Mouse (Mus musculus) C2C12 (cell line): ENCODE data around the gene Rpp30. TPM values are rescaled to one million over a fixed set of nuclear protein-coding genes. Genes with fewer than 3 reads are reported as not detected.

ENCODE experiments used
- H3K27me3 ChIP-seq: one replicate; pipeline ENCODE4 v1.6.1; 2011; ENCODE audit not compliant: control insufficient read depth, insufficient read depth, insufficient read length
- H3K36me3 ChIP-seq: one replicate; pipeline ENCODE4 v1.6.1; 2011; ENCODE audit not compliant: control insufficient read depth, insufficient read depth
- H3K4me3 ChIP-seq: one replicate; pipeline ENCODE4 v1.5.1; 2011; ENCODE audit warnings: mild to moderate bottlenecking, control low read depth; ENCODE audit not compliant: poor library complexity, insufficient read depth, severe bottlenecking
- H3K79me2 ChIP-seq: one replicate; pipeline ENCODE4 v1.6.1; 2011; ENCODE audit not compliant: control insufficient read depth, insufficient read depth
- H3K79me3 ChIP-seq: one replicate; pipeline ENCODE4 v1.6.1; 2011; ENCODE audit warnings: low read depth, control low read depth
- H3ac ChIP-seq: one replicate; pipeline ENCODE3; 2011; ENCODE audit warnings: low read depth; ENCODE audit not compliant: control insufficient read depth, insufficient read length
- CEBPB ChIP-seq: IDR thresholded peaks from one replicate; pipeline ENCODE4 v1.6.1; 2011; ENCODE audit warnings: low read depth, mild to moderate bottlenecking, control low read depth, moderate library complexity
- CTCF ChIP-seq: IDR thresholded peaks from one replicate; pipeline ENCODE4 v1.5.1; 2011; ENCODE audit not compliant: control insufficient read depth, insufficient read depth, insufficient read length
- FOSL1 ChIP-seq: IDR thresholded peaks from one replicate; pipeline ENCODE4 v1.8.0; 2011; ENCODE audit warnings: mild to moderate bottlenecking, low read length; ENCODE audit not compliant: poor library complexity, insufficient read depth, severe bottlenecking
- MAX ChIP-seq: IDR thresholded peaks from one replicate; pipeline ENCODE4 v1.6.1; 2011; ENCODE audit warnings: mild to moderate bottlenecking, control low read depth
- MYOD1 ChIP-seq: IDR thresholded peaks from one replicate; pipeline ENCODE4 v1.6.1; 2011; ENCODE audit warnings: low read depth; ENCODE audit not compliant: control insufficient read depth, insufficient read length
- MYOG ChIP-seq: IDR thresholded peaks from one replicate; pipeline ENCODE4 v1.6.1; 2011; ENCODE audit not compliant: control insufficient read depth, insufficient read length; ENCODE audit errors: extremely low read depth
- USF1 ChIP-seq: IDR thresholded peaks from one replicate; pipeline ENCODE4 v1.6.1; 2011; ENCODE audit warnings: low read depth, mild to moderate bottlenecking, control low read depth, moderate library complexity
- polyA plus RNA-seq: library from polyadenylated mRNA; unstranded; fragments of >200 nt; fragmentation: generic; extraction: Trizol; gene quantifications from one replicate; pipeline ENCODE4 v1.2.1, GENCODE M21; 2012; ENCODE audit warnings: missing spikeins

The Rpp30 gene
- polyA plus RNA-seq, 1 experiment, result 30.3 TPM

- Histone ChIP-seq H3K4me3 (no peak overlapping the region), H3K27me3 (no peaks in the 10 kb centered on the region), H3K79me2 (peaks cover 6% of the 10 kb centered on the region), H3ac (no peak overlapping the region), H3K79me3 (peaks cover 1% of the 10 kb centered on the region), H3K36me3 (peaks cover 48% of the 10 kb centered on the region)
- no peak for TF ChIP-seq CTCF
Observed at GRCm38 (mm10) chr19:36109318-36109944, 25.9 kb downstream of the Rpp30 start.

GRCm38 (mm10) chr19:36110465-36110864 lies 26.9 kb downstream of the Rpp30 start:
- Histone ChIP-seq H3ac (no peak overlapping the region), H3K79me3 (peaks cover 12% of the 10 kb centered on the region), H3K4me3 (no peak overlapping the region), H3K36me3 (peaks cover 50% of the 10 kb centered on the region), H3K27me3 (no peaks in the 10 kb centered on the region), H3K79me2 (peaks cover 16% of the 10 kb centered on the region)
- TF ChIP-seq MYOD1, result no peak
- TF ChIP-seq MAX, result no peak
- TF ChIP-seq CEBPB, result no peak
- TF ChIP-seq FOSL1, result no peak
- no peak for TF ChIP-seq CTCF
- TF ChIP-seq MYOG, result no peak
- TF ChIP-seq USF1, result no peak

GRCm38 (mm10) chr19:36111054-36111895 lies 27.8 kb downstream of the Rpp30 start:
- Histone ChIP-seq H3ac (no peak overlapping the region), H3K4me3 (no peak overlapping the region), H3K36me3 (peaks cover 52% of the 10 kb centered on the region), H3K79me3 (peaks cover 20% of the 10 kb centered on the region), H3K27me3 (no peaks in the 10 kb centered on the region), H3K79me2 (peaks cover 24% of the 10 kb centered on the region)
- TF ChIP-seq USF1 (no peak), FOSL1 (no peak), CTCF (no peak), MYOD1 (no peak), MAX (no peak), CEBPB (no peak), MYOG (no peak)

- peaks cover 32% of the 10 kb centered on the region for H3K79me2 ChIP-seq
- TF ChIP-seq MYOD1 (no peak), MAX (no peak), FOSL1 (no peak), MYOG (no peak), CEBPB (no peak), CTCF (no peak), USF1 (no peak)
Observed at GRCm38 (mm10) chr19:36112007-36112406, 28.5 kb downstream of the Rpp30 start.

GRCm38 (mm10) chr19:36116185-36116584 lies 32.7 kb downstream of the Rpp30 start:
- H3ac ChIP-seq, result peak overlapping the region; percentile 22
- TF ChIP-seq CTCF (no peak), MYOD1 (no peak), MYOG (no peak), CEBPB (no peak), FOSL1 (no peak), MAX (no peak), USF1 (no peak)
- H3K79me3 ChIP-seq, result peaks cover 54% of the 10 kb centered on the region
- peak overlapping the region; percentile 65 for H3K4me3 ChIP-seq
- H3K79me2 ChIP-seq, result peaks cover 59% of the 10 kb centered on the region
- peaks cover 77% of the 10 kb centered on the region for H3K36me3 ChIP-seq
- no peaks in the 10 kb centered on the region for H3K27me3 ChIP-seq

More at GRCm38 (mm10) chr19:36112007-36112406, 28.5 kb downstream of the Rpp30 start:
- peaks cover 27% of the 10 kb centered on the region for H3K79me3 ChIP-seq
- H3ac ChIP-seq, result no peak overlapping the region
- H3K4me3 ChIP-seq, result no peak overlapping the region
- peaks cover 59% of the 10 kb centered on the region for H3K36me3 ChIP-seq
- no peaks in the 10 kb centered on the region for H3K27me3 ChIP-seq

GRCm38 (mm10) chr19:36119219-36119618 lies 35.7 kb downstream of the Rpp30 start:
- peak overlapping the region; percentile 55 for H3ac ChIP-seq
- peaks cover 49% of the 10 kb centered on the region for H3K36me3 ChIP-seq
- TF ChIP-seq CTCF (no peak), USF1 (no peak), MYOD1 (no peak), FOSL1 (no peak), MAX (no peak), CEBPB (no peak), MYOG (no peak)
- H3K27me3 ChIP-seq, result no peaks in the 10 kb centered on the region
- H3K79me3 ChIP-seq, result peaks cover 54% of the 10 kb centered on the region
- peak overlapping the region; percentile 65 for H3K4me3 ChIP-seq
- H3K79me2 ChIP-seq, result peaks cover 55% of the 10 kb centered on the region
